Mouse (Mus musculus): ENCODE data around the gene Aff3. TPM values are rescaled to one million over a fixed set of nuclear protein-coding genes. Genes with fewer than 3 reads are reported as not detected.

The Aff3 gene
- polyA plus RNA-seq, 1 experiment from 2014 or later: 9.6 TPM

DNA sequence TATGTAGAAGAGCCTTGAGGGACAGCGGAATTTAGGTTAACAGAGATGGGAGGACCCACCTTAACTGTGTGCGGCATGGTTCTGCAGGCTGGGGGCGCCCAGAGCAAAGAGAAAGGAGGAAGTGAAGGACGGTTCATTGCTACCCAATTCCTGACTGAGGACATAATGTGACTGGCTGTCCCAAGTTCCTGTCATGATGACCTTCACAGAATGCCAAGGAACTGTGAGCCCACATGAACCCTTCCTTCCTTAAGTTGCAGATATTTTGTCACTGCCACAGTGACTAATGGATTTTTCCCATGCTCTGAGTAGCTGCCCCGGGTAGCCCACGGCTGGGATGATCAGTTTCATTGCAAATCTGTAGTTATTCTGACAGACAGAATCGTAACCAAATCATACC is 415.2 kb downstream of the Aff3 start:
- Histone ChIP-seq H3K9me3 (replicated peaks; ENCODE audit: control insufficient read depth, low read length, poor library complexity, severe bottlenecking) (no peaks in the 10 kb centered on the region), H3K4me2 (ENCODE audit: low read length) (no peak overlapping the region), H3K27me3 (ENCODE audit: control insufficient read depth, insufficient read depth, low read depth, low read length) (no peaks in the 10 kb centered on the region), H3K4me1 (ENCODE audit: control insufficient read depth, insufficient read depth, low read length) (0 out of 2 replicates have a peak, but pooled peaks cover 5% of the 10 kb centered on the region), H3K36me3 (ENCODE audit: control insufficient read depth, insufficient read depth, low read length) (no peaks in the 10 kb centered on the region), H3K9ac (ENCODE audit: low read depth, low read length) (no peak overlapping the region), H3K4me3 (ENCODE audit: low read depth, low read length) (no peak overlapping the region), H3K27ac (ENCODE audit: low read length) (no peak overlapping the region)
- no peak for ATAC-seq
- 87% methylated on average over 7 of the region's 7 CpGs for WGBS

DNA sequence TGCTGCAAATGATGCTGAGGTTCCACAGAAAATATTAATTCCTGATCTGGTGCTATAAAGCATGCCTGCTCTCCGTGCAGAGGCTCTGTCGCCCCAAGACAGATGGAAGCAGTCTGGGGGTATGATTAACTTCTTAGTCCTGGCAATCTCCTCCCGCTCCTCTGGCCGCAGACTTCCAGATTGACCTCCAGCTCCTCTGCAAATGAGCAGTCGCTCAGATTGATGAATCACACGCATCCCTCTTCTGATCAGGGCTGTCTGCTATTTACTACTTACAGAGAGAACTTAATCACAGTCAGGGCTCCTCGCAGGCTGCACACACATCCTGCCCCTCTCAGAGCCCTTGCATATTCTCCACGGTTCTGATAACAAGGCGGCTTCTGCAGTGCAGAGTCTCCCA is 416.7 kb downstream of the Aff3 start:
- no peaks in the 10 kb centered on the region for H3K36me3 ChIP-seq (ENCODE audit: control insufficient read depth, insufficient read depth, low read length)
- H3K9ac ChIP-seq (ENCODE audit: low read depth, low read length): no peak overlapping the region
- H3K9me3 ChIP-seq (replicated peaks; ENCODE audit: control insufficient read depth, low read length, poor library complexity, severe bottlenecking): no peaks in the 10 kb centered on the region
- no peak; the same call in 1 of the 2 replicates for ATAC-seq
- no peaks in the 10 kb centered on the region for H3K27me3 ChIP-seq (ENCODE audit: control insufficient read depth, insufficient read depth, low read depth, low read length)
- H3K4me2 ChIP-seq (ENCODE audit: low read length): no peak overlapping the region
- peak overlapping the region; percentile 36; the same call in 1 of the 2 replicates for H3K27ac ChIP-seq (ENCODE audit: low read length)
- 0 out of 2 replicates have a peak, but pooled peaks cover 5% of the 10 kb centered on the region for H3K4me1 ChIP-seq (ENCODE audit: control insufficient read depth, insufficient read depth, low read length)
- WGBS: 49% methylated on average over 9 of the region's 9 CpGs
- H3K4me3 ChIP-seq (ENCODE audit: low read depth, low read length): no peak overlapping the region

DNA sequence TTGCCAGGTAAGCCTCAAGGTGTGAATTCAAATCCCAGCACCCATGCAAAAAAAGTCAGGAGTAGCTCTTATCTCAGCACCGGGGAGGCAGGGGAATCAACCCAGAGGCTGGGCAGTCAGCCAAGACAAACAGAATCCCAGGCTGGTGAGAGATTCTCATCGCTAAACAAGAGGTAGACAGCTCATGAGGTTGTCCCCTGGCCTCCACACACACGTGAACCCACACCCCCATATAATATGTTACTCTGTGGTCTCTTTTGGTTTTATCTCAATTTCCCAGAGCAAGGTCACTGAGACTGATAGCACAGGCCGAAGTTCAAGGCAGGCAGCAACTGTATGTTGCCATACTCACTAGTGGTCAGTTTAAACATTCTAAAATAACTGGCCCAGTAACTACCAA is 422.2 kb downstream of the Aff3 start:
- Histone ChIP-seq H3K36me3 (ENCODE audit: control insufficient read depth, insufficient read depth, low read length) (no peaks in the 10 kb centered on the region), H3K4me1 (ENCODE audit: control insufficient read depth, insufficient read depth, low read length) (peaks cover under 1% of the 10 kb centered on the region), H3K4me2 (ENCODE audit: low read length) (no peak overlapping the region), H3K9me3 (replicated peaks; ENCODE audit: control insufficient read depth, low read length, poor library complexity, severe bottlenecking) (no peaks in the 10 kb centered on the region), H3K9ac (ENCODE audit: low read depth, low read length) (no peak overlapping the region), H3K27ac (ENCODE audit: low read length) (no peak overlapping the region), H3K4me3 (ENCODE audit: low read depth, low read length) (no peak overlapping the region), H3K27me3 (ENCODE audit: control insufficient read depth, insufficient read depth, low read depth, low read length) (no peaks in the 10 kb centered on the region)
- no peak for ATAC-seq
- 71% methylated on average over 4 of the region's 4 CpGs for WGBS

DNA sequence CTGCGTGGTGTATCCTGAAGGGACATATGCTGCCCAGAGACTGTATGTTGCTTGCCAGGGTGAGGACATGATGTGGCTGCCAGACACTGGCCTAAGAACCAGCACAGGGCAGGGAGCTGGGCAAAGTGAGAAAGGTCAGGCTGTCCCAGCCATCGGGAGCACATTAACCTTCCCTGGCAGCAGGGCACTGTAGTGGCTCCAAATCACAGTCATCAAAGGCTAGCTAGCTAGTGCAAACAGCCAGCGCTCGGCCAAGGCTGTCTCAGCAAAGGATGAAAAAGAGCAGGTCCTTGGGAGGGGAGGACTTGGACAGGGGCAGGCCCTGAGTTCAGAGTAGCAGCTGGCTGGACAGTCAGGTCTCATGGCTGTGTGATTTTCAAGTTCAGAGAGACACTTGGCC is 423.0 kb downstream of the Aff3 start:
- WGBS: 83% methylated on average over 4 of the region's 4 CpGs
- Histone ChIP-seq H3K27ac (ENCODE audit: low read length) (no peak overlapping the region), H3K9ac (ENCODE audit: low read depth, low read length) (no peak overlapping the region), H3K9me3 (replicated peaks; ENCODE audit: control insufficient read depth, low read length, poor library complexity, severe bottlenecking) (no peaks in the 10 kb centered on the region), H3K4me1 (ENCODE audit: control insufficient read depth, insufficient read depth, low read length) (peaks cover 2% of the 10 kb centered on the region), H3K36me3 (ENCODE audit: control insufficient read depth, insufficient read depth, low read length) (no peaks in the 10 kb centered on the region), H3K27me3 (ENCODE audit: control insufficient read depth, insufficient read depth, low read depth, low read length) (no peaks in the 10 kb centered on the region), H3K4me3 (ENCODE audit: low read depth, low read length) (no peak overlapping the region), H3K4me2 (ENCODE audit: low read length) (no peak overlapping the region)
- ATAC-seq: no peak

DNA sequence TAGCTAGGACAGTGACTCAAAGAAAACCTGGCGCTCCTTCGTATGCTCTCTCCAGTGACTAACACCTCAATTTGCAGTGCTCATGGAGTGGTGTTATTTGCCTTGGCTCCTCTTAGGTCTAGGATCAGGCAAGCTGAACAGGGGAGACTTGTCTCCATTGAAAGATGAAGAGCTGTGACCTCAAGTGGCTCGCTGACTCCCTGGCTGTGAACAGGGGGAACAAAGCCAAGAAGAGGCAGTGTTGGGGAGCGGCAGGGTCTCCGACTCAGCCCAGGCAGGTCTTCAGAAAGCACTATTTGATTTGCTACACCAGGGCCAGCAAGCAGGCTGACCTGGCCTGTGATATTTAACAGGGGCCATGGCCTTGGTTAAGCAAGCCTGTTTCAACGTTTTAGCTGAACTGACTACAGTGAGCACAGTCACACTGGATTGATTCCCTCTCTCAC is 423.5 kb downstream of the Aff3 start:
- no peak for ATAC-seq
- H3K9ac ChIP-seq (ENCODE audit: low read depth, low read length): no peak overlapping the region
- H3K4me1 ChIP-seq (ENCODE audit: control insufficient read depth, insufficient read depth, low read length): peaks cover 2% of the 10 kb centered on the region
- no peaks in the 10 kb centered on the region for H3K27me3 ChIP-seq (ENCODE audit: control insufficient read depth, insufficient read depth, low read depth, low read length)
- H3K4me2 ChIP-seq (ENCODE audit: low read length): no peak overlapping the region
- no peaks in the 10 kb centered on the region for H3K36me3 ChIP-seq (ENCODE audit: control insufficient read depth, insufficient read depth, low read length)
- H3K4me3 ChIP-seq (ENCODE audit: low read depth, low read length): no peak overlapping the region
- H3K27ac ChIP-seq (ENCODE audit: low read length): no peak overlapping the region
- whole genome bisulfite sequencing: 70% methylated on average over 6 of the region's 6 CpGs
- no peaks in the 10 kb centered on the region for H3K9me3 ChIP-seq (replicated peaks; ENCODE audit: control insufficient read depth, low read length, poor library complexity, severe bottlenecking)

DNA sequence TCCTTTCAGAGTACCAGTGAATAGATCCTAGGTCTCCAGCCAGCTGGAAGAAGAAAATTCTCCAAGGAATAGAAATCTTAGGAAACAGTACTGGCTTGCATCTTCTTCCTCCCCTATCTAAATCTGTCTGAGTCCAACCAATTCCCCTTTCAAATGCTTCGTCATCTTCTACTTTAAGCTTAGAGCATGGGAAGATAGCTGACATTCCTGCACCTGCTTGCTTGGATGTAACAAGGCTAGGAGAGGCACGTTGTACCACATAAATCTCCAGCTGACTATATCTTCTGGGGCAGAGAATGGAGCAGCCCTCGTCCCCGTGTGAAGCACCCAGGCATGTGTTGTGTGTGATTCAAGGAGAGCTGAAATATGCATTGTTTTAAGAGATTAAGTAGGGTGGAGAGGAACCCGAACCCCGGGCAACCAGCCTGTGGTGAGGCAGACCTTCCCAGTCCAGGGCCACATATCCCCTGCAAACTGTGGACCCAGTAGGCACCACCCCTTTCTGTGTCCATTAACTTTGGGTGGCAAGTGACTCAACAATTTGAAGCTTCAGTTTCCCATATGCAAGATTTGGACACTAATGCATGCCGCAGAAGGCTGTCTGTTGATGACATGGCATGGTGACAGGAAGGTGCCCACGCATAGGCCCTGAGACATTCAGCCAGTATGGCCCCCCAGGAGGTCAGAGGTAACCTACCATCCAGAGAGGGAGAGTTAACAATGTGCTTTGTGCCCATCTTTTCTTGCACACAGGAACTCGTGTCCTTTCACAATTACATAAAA is 424.1 kb downstream of the Aff3 start:
- Histone ChIP-seq H3K9ac (ENCODE audit: low read depth, low read length) (no peak overlapping the region), H3K4me1 (ENCODE audit: control insufficient read depth, insufficient read depth, low read length) (peaks cover 2% of the 10 kb centered on the region), H3K36me3 (ENCODE audit: control insufficient read depth, insufficient read depth, low read length) (no peaks in the 10 kb centered on the region), H3K27me3 (ENCODE audit: control insufficient read depth, insufficient read depth, low read depth, low read length) (no peaks in the 10 kb centered on the region), H3K27ac (ENCODE audit: low read length) (no peak overlapping the region), H3K4me2 (ENCODE audit: low read length) (no peak overlapping the region), H3K9me3 (replicated peaks; ENCODE audit: control insufficient read depth, low read length, poor library complexity, severe bottlenecking) (no peaks in the 10 kb centered on the region), H3K4me3 (ENCODE audit: low read depth, low read length) (no peak overlapping the region)
- ATAC-seq: no peak
- 89% methylated on average over 9 of the region's 9 CpGs for WGBS

DNA sequence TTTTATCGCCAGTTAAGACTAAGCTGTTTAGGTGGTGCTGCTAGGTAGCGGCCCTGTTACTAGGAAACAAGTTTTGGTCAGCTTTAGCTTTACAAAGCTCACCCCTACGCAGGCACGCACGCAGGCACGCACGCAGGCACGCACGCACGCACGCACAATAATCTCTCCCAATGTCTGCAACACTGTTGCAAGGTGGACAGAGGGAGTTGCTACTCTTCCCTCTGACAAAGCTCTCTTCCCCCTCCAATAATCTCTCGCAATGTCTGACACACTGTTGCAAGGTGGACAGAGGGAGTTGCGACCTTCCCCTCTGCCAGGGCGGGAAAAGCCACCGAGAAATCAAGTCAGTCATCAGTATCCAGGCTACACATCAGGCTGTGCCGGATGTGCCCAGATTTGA is 425.2 kb downstream of the Aff3 start:
- WGBS: 96% methylated on average over 16 of the region's 16 CpGs

DNA sequence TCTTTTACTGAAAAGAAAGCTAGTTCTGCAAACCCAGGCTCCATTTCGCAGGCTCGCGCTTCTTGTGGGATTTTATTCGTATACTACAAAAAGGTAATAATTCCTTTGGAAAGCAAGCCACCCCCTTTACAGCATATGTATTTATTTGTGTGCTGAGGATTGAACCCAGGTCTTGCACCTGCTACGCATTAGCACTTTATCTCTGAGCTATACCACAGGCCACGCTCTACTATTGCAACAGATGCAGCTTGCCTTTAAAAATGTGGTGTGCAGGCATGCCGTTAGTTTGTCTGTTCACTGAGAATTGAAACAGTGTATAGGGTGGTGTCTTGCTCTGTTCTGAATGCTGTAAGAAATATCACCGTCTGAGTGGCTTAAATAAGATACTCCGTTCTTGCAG is 426.9 kb downstream of the Aff3 start:
- peaks cover 2% of the 10 kb centered on the region for H3K4me1 ChIP-seq (ENCODE audit: control insufficient read depth, insufficient read depth, low read length)
- WGBS: 86% methylated on average over 9 of the region's 9 CpGs
- no peak overlapping the region for H3K4me2 ChIP-seq (ENCODE audit: low read length)
- no peaks in the 10 kb centered on the region for H3K36me3 ChIP-seq (ENCODE audit: control insufficient read depth, insufficient read depth, low read length)
- H3K4me3 ChIP-seq (ENCODE audit: low read depth, low read length): no peak overlapping the region
- H3K27me3 ChIP-seq (ENCODE audit: control insufficient read depth, insufficient read depth, low read depth, low read length): no peaks in the 10 kb centered on the region
- H3K9me3 ChIP-seq (replicated peaks; ENCODE audit: control insufficient read depth, low read length, poor library complexity, severe bottlenecking): no peaks in the 10 kb centered on the region
- no peak for ATAC-seq
- H3K9ac ChIP-seq (ENCODE audit: low read depth, low read length): no peak overlapping the region
- H3K27ac ChIP-seq (ENCODE audit: low read length): peak overlapping the region; percentile 7; the same call in 1 of the 2 replicates

More for the DNA sequence above, 425.2 kb downstream of the Aff3 start:
- no peaks in the 10 kb centered on the region for H3K9me3 ChIP-seq (replicated peaks; ENCODE audit: control insufficient read depth, low read length, poor library complexity, severe bottlenecking)
- no peak overlapping the region for H3K4me2 ChIP-seq (ENCODE audit: low read length)
- no peak overlapping the region for H3K27ac ChIP-seq (ENCODE audit: low read length)
- no peaks in the 10 kb centered on the region for H3K27me3 ChIP-seq (ENCODE audit: control insufficient read depth, insufficient read depth, low read depth, low read length)
- H3K4me3 ChIP-seq (ENCODE audit: low read depth, low read length): no peak overlapping the region
- no peaks in the 10 kb centered on the region for H3K36me3 ChIP-seq (ENCODE audit: control insufficient read depth, insufficient read depth, low read length)
- ATAC-seq: no peak
- H3K9ac ChIP-seq (ENCODE audit: low read depth, low read length): no peak overlapping the region
- peaks cover 2% of the 10 kb centered on the region for H3K4me1 ChIP-seq (ENCODE audit: control insufficient read depth, insufficient read depth, low read length)

DNA sequence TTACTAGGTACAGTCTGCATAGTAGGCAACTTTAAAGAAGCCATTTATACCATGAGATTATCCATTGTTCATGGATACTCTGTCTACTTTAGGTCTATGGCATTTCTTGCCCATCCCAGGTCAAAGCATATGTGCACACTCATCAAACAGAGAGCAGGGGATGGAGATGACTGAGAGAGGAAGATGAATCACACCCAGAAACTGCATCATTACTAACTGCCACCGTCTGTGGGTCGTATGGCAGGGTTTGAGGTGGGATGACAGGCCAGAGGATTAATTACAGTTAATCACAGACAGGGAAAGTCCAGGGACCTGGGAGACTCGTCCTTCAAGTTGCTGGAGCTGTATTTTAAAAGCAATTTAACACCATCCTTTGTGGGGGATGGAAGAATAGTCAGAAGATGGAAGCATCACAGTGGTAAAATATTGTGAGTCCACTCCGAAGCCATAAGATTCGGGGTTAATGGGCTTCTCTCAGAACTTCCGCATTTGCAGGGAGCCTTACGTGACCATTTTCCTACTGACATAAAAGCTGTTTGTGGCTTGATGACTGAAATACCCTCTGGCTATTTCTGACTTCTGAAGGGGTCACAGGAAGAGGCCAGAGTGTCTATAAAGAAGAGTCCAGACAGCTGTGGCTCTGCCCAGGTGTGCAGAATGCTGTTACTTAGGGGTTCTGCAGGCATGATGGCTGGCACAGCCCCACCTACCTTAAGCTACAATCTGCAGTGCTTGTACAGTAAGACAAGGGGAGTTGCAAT is 427.5 kb downstream of the Aff3 start:
- H3K36me3 ChIP-seq (ENCODE audit: control insufficient read depth, insufficient read depth, low read length): no peaks in the 10 kb centered on the region
- H3K4me3 ChIP-seq (ENCODE audit: low read depth, low read length): no peak overlapping the region
- H3K9me3 ChIP-seq (replicated peaks; ENCODE audit: control insufficient read depth, low read length, poor library complexity, severe bottlenecking): no peaks in the 10 kb centered on the region
- H3K27ac ChIP-seq (ENCODE audit: low read length): peak overlapping the region; percentile 7; the same call in 1 of the 2 replicates
- H3K27me3 ChIP-seq (ENCODE audit: control insufficient read depth, insufficient read depth, low read depth, low read length): no peaks in the 10 kb centered on the region
- H3K9ac ChIP-seq (ENCODE audit: low read depth, low read length): no peak overlapping the region
- 62% methylated on average over 7 of the region's 7 CpGs for WGBS
- ATAC-seq: no peak
- H3K4me2 ChIP-seq (ENCODE audit: low read length): no peak overlapping the region
- H3K4me1 ChIP-seq (ENCODE audit: control insufficient read depth, insufficient read depth, low read length): peaks cover 2% of the 10 kb centered on the region

Measured in midbrain, embryonic 16.5 days (tissue).